Mouse (Mus musculus) liver, embryonic 14.5 days (tissue): ENCODE measurements at regions not wholly inside any gene's neighbourhood (a gene's known extent, or its start where the extent isn't known, plus 50 kb on each side); places are given as distances from the start of the nearest gene placed in this dataset.

Source experiments
- ATAC-seq: fragments of 200-750 bp; cut with Nextera tagmentation; 2 replicates; pipeline ENCODE4 v1.8.0; 2017; ENCODE audit warnings: moderate number of reproducible peaks, mild to moderate bottlenecking, moderate library complexity; ENCODE audit not compliant: insufficient read depth
- DNase-seq, 3 experiments: peaks; one replicate each; pipeline ENCODE4 v3.0.0-alpha.2; 2012 to 2013; ENCODE audit warnings: low read depth in 3 of 3, low spot score in 3 of 3
- H3K27ac ChIP-seq: fragments of 300-500 bp; sonication (generic); 2 replicates; pipeline ENCODE4 v1.5.1; 2014; ENCODE audit warnings: moderate library complexity, mild to moderate bottlenecking, control low read depth, inconsistent platforms
- H3K27me3 ChIP-seq: fragments of 300-500 bp; sonication (generic); 2 replicates; pipeline ENCODE4 v1.6.1; 2014; ENCODE audit warnings: mild to moderate bottlenecking, low read length, moderate library complexity; ENCODE audit not compliant: control insufficient read depth, insufficient read depth
- H3K36me3 ChIP-seq: fragments of 300-500 bp; sonication (generic); replicated peaks from 2 replicates; pipeline ENCODE4 v1.6.1; 2014; ENCODE audit warnings: low read depth; ENCODE audit not compliant: control insufficient read depth, insufficient read depth
- H3K4me1 ChIP-seq, 2 experiments: fragments of 200-500 bp in 1 of 2; fragments of 300-500 bp in 1 of 2; sonication (generic) in 1 of 2; replicated peaks; 2 replicates each; pipeline ENCODE4 v1.6.1; 2012 to 2014; ENCODE audit warnings: antibody characterized with exemption in 1 of 2, inconsistent platforms in 1 of 2, low read length in 1 of 2; ENCODE audit not compliant: control insufficient read depth in 2 of 2, insufficient read depth in 2 of 2
- H3K4me2 ChIP-seq: fragments of 300-500 bp; sonication (generic); 2 replicates; pipeline ENCODE4 v1.6.1; 2014; ENCODE audit warnings: low read depth, mild to moderate bottlenecking, control low read depth, moderate library complexity
- H3K4me3 ChIP-seq, 2 experiments: fragments of 200-500 bp in 1 of 2; fragments of 300-500 bp in 1 of 2; sonication (generic) in 1 of 2; 2 replicates each; pipeline ENCODE4 v1.5.1; 2012 to 2014; ENCODE audit warnings: low read depth in 2 of 2, low read length in 2 of 2, mild to moderate bottlenecking in 2 of 2, control low read depth in 1 of 2, inconsistent platforms in 1 of 2, moderate library complexity in 1 of 2; ENCODE audit not compliant: insufficient read depth in 1 of 2
- H3K9ac ChIP-seq: fragments of 300-500 bp; sonication (generic); replicated peaks from 2 replicates; pipeline ENCODE4 v1.6.1; 2014; ENCODE audit warnings: mild to moderate bottlenecking, control low read depth, moderate library complexity
- H3K9me3 ChIP-seq: fragments of 300-500 bp; sonication (generic); 2 replicates; pipeline ENCODE4 v1.6.1; 2016; ENCODE audit warnings: low read length, mixed read lengths; ENCODE audit not compliant: control insufficient read depth
- CTCF ChIP-seq: IDR thresholded peaks from 2 replicates; pipeline ENCODE4 v1.5.1; 2016; ENCODE audit warnings: antibody characterized with exemption, low read depth, control low read depth
- EP300 ChIP-seq: IDR thresholded peaks from 2 replicates; pipeline ENCODE4 v1.6.1; 2016; ENCODE audit warnings: antibody characterized with exemption, low read depth
- WGBS: fragments of 180-500 bp; shearing (Covaris S2); extraction: QIAGEN DNeasy Blood & Tissue Kit; methylation state at CpG from one replicate; pipeline ENCODE4 v1.1.7; 2014; ENCODE audit not compliant: insufficient replicate concordance; 5-methylcytosine and 5-hydroxymethylcytosine counted together

GRCm38 (mm10) chr3:61580252-61580651 lies 214.5 kb upstream of the B430305J03Rik start:
- 45% methylated on average over 3 of the region's 3 CpGs for WGBS
- ATAC-seq: no peak
- TF ChIP-seq CTCF (no peak), EP300 (no peak)

GRCm38 (mm10) chr3:61537113-61537512 lies 171.4 kb upstream of the B430305J03Rik start:
- Histone ChIP-seq H3K9ac (no peak overlapping the region), H3K9me3 (no peaks in the 10 kb centered on the region), H3K36me3 (no peaks in the 10 kb centered on the region), H3K4me1 (no peaks in the 10 kb centered on the region), H3K27ac (no peak overlapping the region), H3K27me3 (no peaks in the 10 kb centered on the region), H3K4me3 (no peak overlapping the region), H3K4me2 (no peak overlapping the region)
- 26% methylated on average over 1 of the region's 1 CpGs for WGBS
- ATAC-seq (no peak), DNase-seq (no peak)
- TF ChIP-seq CTCF: no peak
- no peak for TF ChIP-seq EP300

More at GRCm38 (mm10) chr3:61580252-61580651, 214.5 kb upstream of the B430305J03Rik start:
- no peak overlapping the region for H3K4me3 ChIP-seq
- no peak overlapping the region for H3K4me2 ChIP-seq
- H3K36me3 ChIP-seq: no peaks in the 10 kb centered on the region
- no peak for DNase-seq
- no peak overlapping the region for H3K9ac ChIP-seq
- H3K9me3 ChIP-seq: no peaks in the 10 kb centered on the region
- no peak overlapping the region for H3K27ac ChIP-seq
- no peaks in the 10 kb centered on the region for H3K4me1 ChIP-seq
- no peaks in the 10 kb centered on the region for H3K27me3 ChIP-seq

- no peak for DNase-seq
- H3K4me1 ChIP-seq: no peaks in the 10 kb centered on the region
- no peaks in the 10 kb centered on the region for H3K27me3 ChIP-seq
- no peak for ATAC-seq
- no peaks in the 10 kb centered on the region for H3K9me3 ChIP-seq
- no peaks in the 10 kb centered on the region for H3K36me3 ChIP-seq
- 32% methylated on average over 2 of the region's 2 CpGs for WGBS
- no peak for TF ChIP-seq EP300
- no peak for TF ChIP-seq CTCF
- no peak overlapping the region for H3K4me2 ChIP-seq
- no peak overlapping the region for H3K27ac ChIP-seq
- H3K4me3 ChIP-seq: no peak overlapping the region
- no peak overlapping the region for H3K9ac ChIP-seq
Observed at GRCm38 (mm10) chr3:61535751-61536150, 170.0 kb upstream of the B430305J03Rik start.

GRCm38 (mm10) chr3:61503178-61503577 lies 137.4 kb upstream of the B430305J03Rik start:
- no peak for ATAC-seq
- Histone ChIP-seq H3K4me3 (no peak overlapping the region), H3K9me3 (no peaks in the 10 kb centered on the region), H3K9ac (no peak overlapping the region), H3K4me1 (no peaks in the 10 kb centered on the region), H3K27ac (no peak overlapping the region), H3K36me3 (no peaks in the 10 kb centered on the region), H3K27me3 (no peaks in the 10 kb centered on the region), H3K4me2 (no peak overlapping the region)
- DNase-seq: no peak
- TF ChIP-seq CTCF (no peak), EP300 (no peak)

- H3K27me3 ChIP-seq: no peaks in the 10 kb centered on the region
- no peaks in the 10 kb centered on the region for H3K4me1 ChIP-seq
- peak; percentile 30; the same call in 1 of the 2 replicates for TF ChIP-seq EP300
- TF ChIP-seq CTCF: no peak
- WGBS: 13% methylated on average over 2 of the region's 2 CpGs
- no peak overlapping the region for H3K4me3 ChIP-seq
- ATAC-seq (no peak), DNase-seq (peak in 1 of 3 experiments; percentile 24)
- H3K9ac ChIP-seq: no peak overlapping the region
- no peaks in the 10 kb centered on the region for H3K9me3 ChIP-seq
- no peak overlapping the region for H3K27ac ChIP-seq
- no peaks in the 10 kb centered on the region for H3K36me3 ChIP-seq
- no peak overlapping the region for H3K4me2 ChIP-seq
Observed at GRCm38 (mm10) chr3:61494835-61495234, 129.1 kb upstream of the B430305J03Rik start.
